15 mouse cellular contexts compared by ENCODE assay signal in the genomic region with DNA sequence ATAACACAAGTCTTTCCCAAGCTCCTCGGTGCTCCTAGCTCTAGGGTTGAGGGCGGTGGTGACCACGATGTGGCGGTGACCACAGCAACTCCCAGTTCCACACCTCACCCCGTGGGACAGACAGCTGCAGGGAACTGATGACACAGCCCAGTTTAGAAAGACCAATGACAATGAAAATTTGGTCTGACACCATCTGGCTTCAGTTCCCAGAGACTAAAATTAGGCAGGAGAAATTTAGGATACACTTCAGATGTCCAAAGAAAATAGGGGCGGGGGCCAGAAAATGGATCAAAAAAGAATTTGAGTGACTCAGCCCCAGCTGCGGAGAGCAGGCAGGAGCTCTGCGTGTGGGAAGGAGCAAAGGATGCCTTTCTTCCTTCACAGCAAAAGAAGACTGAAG.
A peak's percentile ranks its signal among the peaks of the same experiment; 100 is the strongest.
DNase-seq lines count a peak whose midpoint lies in the region; ATAC-seq and TF ChIP-seq lines count a peak whose summit lies in the region.
"Had no signal": no experiment of that assay in that cellular context is flagged by ENCODE, and none has a peak within 500 bp of the region (broad histone marks: within the 10 kb centered on the region; RNA-seq: fewer than 3 reads in every experiment).

No protein-coding gene starts in this region.

- WGBS in heart, embryonic 10.5 days: 79% methylated on average over 8 of the region's 8 CpGs
- WGBS in neural tube, embryonic 15.5 days: 79% methylated on average over 8 of the region's 8 CpGs
- WGBS in midbrain, embryonic 16.5 days: 78% methylated on average over 8 of the region's 8 CpGs

- H3K27me3 ChIP-seq in heart, embryonic 10.5 days (ENCODE audit: insufficient read depth, poor library complexity, severe bottlenecking): no peaks in the 10 kb centered on the region; the same call in 1 of the 2 replicates
- no peaks in the 10 kb centered on the region for H3K27me3 ChIP-seq in neural tube, embryonic 15.5 days (replicated peaks)
- H3K27me3 ChIP-seq in midbrain, embryonic 16.5 days (ENCODE audit: control insufficient read depth, insufficient read depth, low read depth, low read length): no peaks in the 10 kb centered on the region
- H3K27me3 ChIP-seq: lung, embryonic 15.5 days had no signal

- H3K9me3 ChIP-seq in heart, embryonic 10.5 days: no peaks in the 10 kb centered on the region
- H3K9me3 ChIP-seq in neural tube, embryonic 15.5 days (replicated peaks): no peaks in the 10 kb centered on the region
- no peaks in the 10 kb centered on the region for H3K9me3 ChIP-seq in midbrain, embryonic 16.5 days (replicated peaks; ENCODE audit: control insufficient read depth, low read length, poor library complexity, severe bottlenecking)
- H3K9me3 ChIP-seq: forebrain, embryonic 10.5 days; hindbrain, embryonic 10.5 days; lung, embryonic 15.5 days had no signal

- DNase-seq in heart, postnatal 10 days: peak; percentile 44 to 54
- DNase-seq in heart, embryonic 10.5 days (ENCODE audit: low spot score): no peak
- peak; percentile 38 for DNase-seq in NIH3T3 (ENCODE audit: low read depth)
- DNase-seq in left cerebral cortex, adult 2 months (ENCODE audit: extremely low spot score in 1 of 2, low spot score in 2 of 2): peak; percentile 33
- DNase-seq in right cerebral cortex, postnatal 10 days (ENCODE audit: low spot score in 2 of 2): peak; percentile 49 to 67
- DNase-seq in cerebellum, postnatal 36 days: no peak
- DNase-seq: cerebellum, adult 18-20 months had no signal

- H3K4me1 ChIP-seq in heart, embryonic 10.5 days: 0 out of 2 replicates have a peak, but pooled peaks cover 4% of the 10 kb centered on the region
- no peaks in the 10 kb centered on the region for H3K4me1 ChIP-seq in neural tube, embryonic 15.5 days
- H3K4me1 ChIP-seq in midbrain, embryonic 16.5 days (ENCODE audit: control insufficient read depth, insufficient read depth, low read length): no peaks in the 10 kb centered on the region
- H3K4me1 ChIP-seq: forebrain, embryonic 10.5 days; hindbrain, embryonic 10.5 days; lung, embryonic 15.5 days had no signal

- H3K27ac ChIP-seq in heart, embryonic 10.5 days: no peak overlapping the region
- peak overlapping the region; percentile 55; the same call in 1 of the 2 replicates for H3K27ac ChIP-seq in left cerebral cortex, adult 2 months
- no peak overlapping the region for H3K27ac ChIP-seq in neural tube, embryonic 15.5 days (replicated peaks)
- H3K27ac ChIP-seq in midbrain, embryonic 16.5 days (ENCODE audit: low read length): no peak overlapping the region
- H3K27ac ChIP-seq: forebrain, embryonic 10.5 days; hindbrain, embryonic 10.5 days; layer of hippocampus, adult 2 months; lung, embryonic 15.5 days had no signal

- H3K9ac ChIP-seq in neural tube, embryonic 15.5 days (replicated peaks): no peak overlapping the region
- H3K9ac ChIP-seq in midbrain, embryonic 16.5 days (ENCODE audit: low read depth, low read length): no peak overlapping the region
- H3K9ac ChIP-seq: lung, embryonic 15.5 days had no signal

- no peak overlapping the region for H3K4me3 ChIP-seq in heart, embryonic 10.5 days
- H3K4me3 ChIP-seq in left cerebral cortex, adult 2 months: no peak overlapping the region
- no peak overlapping the region for H3K4me3 ChIP-seq in neural tube, embryonic 15.5 days (replicated peaks)
- H3K4me3 ChIP-seq in midbrain, embryonic 16.5 days (ENCODE audit: low read depth, low read length): no peak overlapping the region
- H3K4me3 ChIP-seq: forebrain, embryonic 10.5 days; hindbrain, embryonic 10.5 days; layer of hippocampus, adult 2 months; lung, embryonic 15.5 days had no signal

- no peak for TF ChIP-seq CTCF in left cerebral cortex, adult 2 months (IDR thresholded peaks at IDR 0.05)

- no peak overlapping the region for H3K4me2 ChIP-seq in neural tube, embryonic 15.5 days
- H3K4me2 ChIP-seq in midbrain, embryonic 16.5 days (ENCODE audit: low read length): no peak overlapping the region
- H3K4me2 ChIP-seq: heart, embryonic 11.5 days; lung, embryonic 15.5 days had no signal

- no peak for ATAC-seq in neural tube, embryonic 15.5 days (ENCODE audit: low FRiP score)
- ATAC-seq in midbrain, embryonic 16.5 days: no peak
- ATAC-seq: inflammation-experienced regulatory T-cells, adult 6 months had no signal

- H3K36me3 ChIP-seq in heart, embryonic 10.5 days: 0 out of 2 replicates have a peak, but pooled peaks cover 3% of the 10 kb centered on the region
- H3K36me3 ChIP-seq in neural tube, embryonic 15.5 days: no peaks in the 10 kb centered on the region
- no peaks in the 10 kb centered on the region for H3K36me3 ChIP-seq in midbrain, embryonic 16.5 days (ENCODE audit: control insufficient read depth, insufficient read depth, low read length)
- H3K36me3 ChIP-seq: forebrain, embryonic 10.5 days; hindbrain, embryonic 10.5 days; lung, embryonic 15.5 days had no signal

- intact Hi-C loops in heart, postnatal 10 days (cut with DNase I): no loop called here
- intact Hi-C loops in left cerebral cortex, adult 2 months (cut with DNase I): no loop called here

Comparison
In these comparisons a context has a peak if more than half of its experiments do, and no peak if none do; other contexts are left out.
1. DNase-seq: peak in heart, postnatal 10 days (2 of 2), NIH3T3 (single experiment), left cerebral cortex, adult 2 months (2 of 2) and right cerebral cortex, postnatal 10 days (2 of 2); none in heart, embryonic 10.5 days (single experiment) and cerebellum, postnatal 36 days (0 of 2).